Mouse (Mus musculus): ENCODE measurements around the gene Tec. TPM values are rescaled to one million over a fixed set of nuclear protein-coding genes. Genes with fewer than 3 reads are reported as not detected.

The Tec gene
- total RNA-seq, 2 experiments from 2014 or later: 2.5 to 5.7 TPM

GRCm38 (mm10) chr5:72798563-72798962 lies 69.7 kb downstream of the Tec start:
- no peak for ATAC-seq (replicated peaks; ENCODE audit: low FRiP score, poor library complexity, severe bottlenecking)

- no peak for ATAC-seq (replicated peaks; ENCODE audit: low FRiP score, poor library complexity, severe bottlenecking)
Measured at GRCm38 (mm10) chr5:72796186-72796613, 72.1 kb downstream of the Tec start.

GRCm38 (mm10) chr5:72793309-72793850 lies 74.9 kb downstream of the Tec start:
- ATAC-seq (replicated peaks; ENCODE audit: low FRiP score, poor library complexity, severe bottlenecking): no peak

GRCm38 (mm10) chr5:72791789-72792188 lies 76.5 kb downstream of the Tec start:
- no peak for ATAC-seq (replicated peaks; ENCODE audit: low FRiP score, poor library complexity, severe bottlenecking)

- no peak for ATAC-seq (replicated peaks; ENCODE audit: low FRiP score, poor library complexity, severe bottlenecking)
Measured at GRCm38 (mm10) chr5:72791386-72791785, 76.9 kb downstream of the Tec start.

- no peak for ATAC-seq (replicated peaks; ENCODE audit: low FRiP score, poor library complexity, severe bottlenecking)
Measured at GRCm38 (mm10) chr5:72785451-72785850, 82.8 kb downstream of the Tec start.

- ATAC-seq (replicated peaks; ENCODE audit: low FRiP score, poor library complexity, severe bottlenecking): no peak
Measured at GRCm38 (mm10) chr5:72784719-72785118, 83.6 kb downstream of the Tec start.

GRCm38 (mm10) chr5:72783957-72784356 lies 84.3 kb downstream of the Tec start:
- ATAC-seq (replicated peaks; ENCODE audit: low FRiP score, poor library complexity, severe bottlenecking): no peak

- no peak for ATAC-seq (replicated peaks; ENCODE audit: low FRiP score, poor library complexity, severe bottlenecking)
Measured at GRCm38 (mm10) chr5:72783123-72783522, 85.2 kb downstream of the Tec start.

- no peak for ATAC-seq (replicated peaks; ENCODE audit: low FRiP score, poor library complexity, severe bottlenecking)
Measured at GRCm38 (mm10) chr5:72781776-72782175, 86.5 kb downstream of the Tec start.

GRCm38 (mm10) chr5:72776595-72776994 lies 91.7 kb downstream of the Tec start:
- no peak for ATAC-seq (replicated peaks; ENCODE audit: low FRiP score, poor library complexity, severe bottlenecking)

GRCm38 (mm10) chr5:72776127-72776526 lies 92.2 kb downstream of the Tec start:
- ATAC-seq (replicated peaks; ENCODE audit: low FRiP score, poor library complexity, severe bottlenecking): no peak

- no peak for ATAC-seq (replicated peaks; ENCODE audit: low FRiP score, poor library complexity, severe bottlenecking)
Measured at GRCm38 (mm10) chr5:72769841-72770240, 98.4 kb downstream of the Tec start.

GRCm38 (mm10) chr5:72763546-72763945 lies 104.7 kb downstream of the Tec start:
- no peak for ATAC-seq (replicated peaks; ENCODE audit: low FRiP score, poor library complexity, severe bottlenecking)

- no peak for ATAC-seq (replicated peaks; ENCODE audit: low FRiP score, poor library complexity, severe bottlenecking)
Measured at GRCm38 (mm10) chr5:72763025-72763424, 105.3 kb downstream of the Tec start.

- no peak for ATAC-seq (replicated peaks; ENCODE audit: low FRiP score, poor library complexity, severe bottlenecking)
Measured at GRCm38 (mm10) chr5:72761758-72762157, 106.5 kb downstream of the Tec start.

- ATAC-seq (replicated peaks; ENCODE audit: low FRiP score, poor library complexity, severe bottlenecking): no peak
Measured at GRCm38 (mm10) chr5:72761237-72761636, 107.0 kb downstream of the Tec start.

- ATAC-seq (replicated peaks; ENCODE audit: low FRiP score, poor library complexity, severe bottlenecking): no peak
Measured at GRCm38 (mm10) chr5:72758925-72759924, 109.1 kb downstream of the Tec start.

GRCm38 (mm10) chr5:72757155-72757773 lies 111.0 kb downstream of the Tec start:
- ATAC-seq (replicated peaks; ENCODE audit: low FRiP score, poor library complexity, severe bottlenecking): no peak

- ATAC-seq (replicated peaks; ENCODE audit: low FRiP score, poor library complexity, severe bottlenecking): no peak
Measured at GRCm38 (mm10) chr5:72755941-72756340, 112.3 kb downstream of the Tec start.

- no peak for ATAC-seq (replicated peaks; ENCODE audit: low FRiP score, poor library complexity, severe bottlenecking)
Measured at GRCm38 (mm10) chr5:72755035-72755434, 113.2 kb downstream of the Tec start.

All from erythroid progenitor cell, adult 5-6 weeks (primary cell).